Mouse (Mus musculus): ENCODE results near the gene Svs3b. TPM values are rescaled to one million over a fixed set of nuclear protein-coding genes. Genes with fewer than 3 reads are reported as not detected.
"Not testable (repeated sequence)": the region's sequence is repeated elsewhere in the genome, so short reads cannot be mapped to it uniquely, and the experiment has no call there.

Gene Svs3b
- not detected in 2 replicates for polyA plus RNA-seq (2012; rRNA removed)

- WGBS: 74% methylated on average over 1 of the region's 1 CpGs
- H3K4me1 ChIP-seq (ENCODE audit: control insufficient read depth, insufficient read depth, low read length); H3K27ac ChIP-seq (ENCODE audit: insufficient read depth, low read depth, low read length); H3K4me3 ChIP-seq (ENCODE audit: insufficient read depth, low read depth, low read length); H3K27me3 ChIP-seq (replicated peaks; ENCODE audit: control insufficient read depth, insufficient read depth, low read length); DNase-seq; H3K36me3 ChIP-seq (ENCODE audit: control insufficient read depth, insufficient read depth, low read length): not testable (repeated sequence)
These were observed at the start of gene Svs3b for GRCm38 (mm10) chr2:164256540-164256939. TSS of gene Svs3b (minus strand) at chr2:164256640.

- not testable (repeated sequence) for H3K27me3 ChIP-seq (replicated peaks; ENCODE audit: control insufficient read depth, insufficient read depth, low read length); DNase-seq; H3K4me1 ChIP-seq (ENCODE audit: control insufficient read depth, insufficient read depth, low read length); H3K36me3 ChIP-seq (ENCODE audit: control insufficient read depth, insufficient read depth, low read length); H3K4me3 ChIP-seq (ENCODE audit: insufficient read depth, low read depth, low read length); H3K27ac ChIP-seq (ENCODE audit: insufficient read depth, low read depth, low read length)
- 81% methylated on average over 1 of the region's 1 CpGs for whole genome bisulfite sequencing
These were observed 32.5 kb upstream of the Svs3b start, which contains the start of gene Svs3a for GRCm38 (mm10) chr2:164288968-164289367. TSS of gene Svs3a (plus strand) at chr2:164289268.

GRCm38 (mm10) chr2:164278359-164278758, 21.9 kb upstream of the Svs3b start, which contains the start of gene Svs4:
TSS of gene Svs4 (minus strand) at chr2:164278459.
- H3K4me1 ChIP-seq (ENCODE audit: control insufficient read depth, insufficient read depth, low read length): no peaks in the 10 kb centered on the region

GRCm38 (mm10) chr2:164238366-164238765, 18.1 kb downstream of the Svs3b start, which contains the start of gene Svs2:
TSS of gene Svs2 (minus strand) at chr2:164238466.
- H3K27me3 ChIP-seq (replicated peaks; ENCODE audit: control insufficient read depth, insufficient read depth, low read length): no peaks in the 10 kb centered on the region
- TF ChIP-seq CTCF (conservative IDR thresholded peaks at IDR 0.05; ENCODE audit: insufficient read depth, insufficient read length, low read depth, low read length) (no peak), POLR2A (IDR thresholded peaks at IDR 0.05; ENCODE audit: low read depth, low read length) (no peak)
- WGBS: 85% methylated on average over 3 of the region's 3 CpGs
- no peak within 1 kb of the TSS for H3K27ac ChIP-seq (ENCODE audit: insufficient read depth, low read depth, low read length)
- H3K36me3 ChIP-seq (ENCODE audit: control insufficient read depth, insufficient read depth, low read length): no peaks in the 10 kb centered on the region
- no peak within 1 kb of the TSS for H3K4me3 ChIP-seq (ENCODE audit: insufficient read depth, low read depth, low read length)
- DNase-seq: no peak
- no peaks in the 10 kb centered on the region for H3K4me1 ChIP-seq (ENCODE audit: control insufficient read depth, insufficient read depth, low read length)

More at GRCm38 (mm10) chr2:164278359-164278758, 21.9 kb upstream of the Svs3b start, which contains the start of gene Svs4:
- no peak for TF ChIP-seq CTCF (conservative IDR thresholded peaks at IDR 0.05; ENCODE audit: insufficient read depth, insufficient read length, low read depth, low read length)
- TF ChIP-seq POLR2A (IDR thresholded peaks at IDR 0.05; ENCODE audit: low read depth, low read length): no peak
- no peak within 1 kb of the TSS for H3K4me3 ChIP-seq (ENCODE audit: insufficient read depth, low read depth, low read length)
- DNase-seq: no peak
- no peaks in the 10 kb centered on the region for H3K27me3 ChIP-seq (replicated peaks; ENCODE audit: control insufficient read depth, insufficient read depth, low read length)
- no peak within 1 kb of the TSS for H3K27ac ChIP-seq (ENCODE audit: insufficient read depth, low read depth, low read length)
- WGBS: 85% methylated on average over 4 of the region's 4 CpGs
- no peaks in the 10 kb centered on the region for H3K36me3 ChIP-seq (ENCODE audit: control insufficient read depth, insufficient read depth, low read length)

GRCm38 (mm10) chr2:164232671-164233070, 23.8 kb downstream of the Svs3b start:
- Histone ChIP-seq H3K27me3 (replicated peaks; ENCODE audit: control insufficient read depth, insufficient read depth, low read length) (no peaks in the 10 kb centered on the region), H3K27ac (ENCODE audit: insufficient read depth, low read depth, low read length) (no peak overlapping the region), H3K4me3 (ENCODE audit: insufficient read depth, low read depth, low read length) (no peak overlapping the region), H3K4me1 (ENCODE audit: control insufficient read depth, insufficient read depth, low read length) (no peaks in the 10 kb centered on the region), H3K36me3 (ENCODE audit: control insufficient read depth, insufficient read depth, low read length) (no peaks in the 10 kb centered on the region)
- DNase-seq: no peak
- no peak for TF ChIP-seq CTCF (conservative IDR thresholded peaks at IDR 0.05; ENCODE audit: insufficient read depth, insufficient read length, low read depth, low read length)
- no peak for TF ChIP-seq POLR2A (IDR thresholded peaks at IDR 0.05; ENCODE audit: low read depth, low read length)
- WGBS: 79% methylated on average over 8 of the region's 8 CpGs

GRCm38 (mm10) chr2:164228361-164229070, 27.9 kb downstream of the Svs3b start:
- Histone ChIP-seq H3K36me3 (ENCODE audit: control insufficient read depth, insufficient read depth, low read length) (no peaks in the 10 kb centered on the region), H3K27me3 (replicated peaks; ENCODE audit: control insufficient read depth, insufficient read depth, low read length) (no peaks in the 10 kb centered on the region), H3K4me3 (ENCODE audit: insufficient read depth, low read depth, low read length) (no peak overlapping the region), H3K4me1 (ENCODE audit: control insufficient read depth, insufficient read depth, low read length) (no peaks in the 10 kb centered on the region), H3K27ac (ENCODE audit: insufficient read depth, low read depth, low read length) (no peak overlapping the region)
- no peak for DNase-seq
- WGBS: 76% methylated on average over 8 of the region's 8 CpGs
- TF ChIP-seq POLR2A (IDR thresholded peaks at IDR 0.05; ENCODE audit: low read depth, low read length) (no peak), CTCF (conservative IDR thresholded peaks at IDR 0.05; ENCODE audit: insufficient read depth, insufficient read length, low read depth, low read length) (no peak)

GRCm38 (mm10) chr2:164221522-164221921, 34.9 kb downstream of the Svs3b start, which contains the start of gene Wfdc15b:
TSS of gene Wfdc15b (minus strand) at chr2:164221660.
- peak within 1 kb of the TSS; percentile 99 for H3K27ac ChIP-seq (ENCODE audit: insufficient read depth, low read depth, low read length)
- WGBS: 12% methylated on average over 11 of the region's 11 CpGs
- peak within 1 kb of the TSS; percentile 69 for H3K4me3 ChIP-seq (ENCODE audit: insufficient read depth, low read depth, low read length)

More at GRCm38 (mm10) chr2:164221522-164221921, 34.9 kb downstream of the Svs3b start, which contains the start of gene Wfdc15b:
- DNase-seq: peak; percentile 43
- no peak for TF ChIP-seq CTCF (conservative IDR thresholded peaks at IDR 0.05; ENCODE audit: insufficient read depth, insufficient read length, low read depth, low read length)
- no peak for TF ChIP-seq POLR2A (IDR thresholded peaks at IDR 0.05; ENCODE audit: low read depth, low read length)
- Histone ChIP-seq H3K27me3 (replicated peaks; ENCODE audit: control insufficient read depth, insufficient read depth, low read length) (no peaks in the 10 kb centered on the region), H3K36me3 (ENCODE audit: control insufficient read depth, insufficient read depth, low read length) (no peaks in the 10 kb centered on the region), H3K4me1 (ENCODE audit: control insufficient read depth, insufficient read depth, low read length) (peaks cover 6% of the 10 kb centered on the region; the same call in 1 of the 2 replicates)

Data from kidney, adult 2 months (tissue).